Mouse (Mus musculus) stomach, embryonic 14.5 days (tissue): ENCODE measurements around the gene Otud3. TPM values are rescaled to one million over a fixed set of nuclear protein-coding genes. Genes with fewer than 3 reads are reported as not detected.

Experiments
- ATAC-seq: fragments of 200-750 bp; cut with Nextera tagmentation; 2 replicates; pipeline ENCODE4 v1.8.0; 2017; ENCODE audit warnings: low read depth, moderate TSS enrichment; ENCODE audit not compliant: insufficient number of reproducible peaks, insufficient read depth, low FRiP score
- H3K27ac ChIP-seq: fragments of 300-500 bp; sonication (generic); 2 replicates; pipeline ENCODE4 v1.5.1; 2014; ENCODE audit warnings: mild to moderate bottlenecking, low read length, moderate library complexity, mixed read lengths
- H3K27me3 ChIP-seq: fragments of 300-500 bp; sonication (generic); 2 replicates; pipeline ENCODE4 v1.6.1; 2014; ENCODE audit warnings: low read length, control low read depth, mixed read lengths; ENCODE audit not compliant: control insufficient read depth, insufficient read depth
- H3K36me3 ChIP-seq: fragments of 300-500 bp; sonication (generic); 2 replicates; pipeline ENCODE4 v1.6.1; 2014; ENCODE audit warnings: mild to moderate bottlenecking, control low read depth, low read length, moderate library complexity, mixed read lengths; ENCODE audit not compliant: control insufficient read depth, insufficient read depth
- H3K4me1 ChIP-seq: fragments of 300-500 bp; sonication (generic); 2 replicates; pipeline ENCODE4 v1.6.1; 2014; ENCODE audit warnings: low read length, control low read depth, mixed read lengths; ENCODE audit not compliant: control insufficient read depth, insufficient read depth
- H3K4me2 ChIP-seq: fragments of 300-500 bp; sonication (generic); replicated peaks from 2 replicates; pipeline ENCODE4 v1.6.1; 2014; ENCODE audit warnings: low read depth, low read length, control low read depth
- H3K4me3 ChIP-seq: fragments of 300-500 bp; sonication (generic); 2 replicates; pipeline ENCODE4 v1.5.1; 2014; ENCODE audit warnings: low read depth, low read length, control low read depth
- H3K9ac ChIP-seq: fragments of 300-500 bp; sonication (generic); replicated peaks from 2 replicates; pipeline ENCODE4 v1.6.1; 2014; ENCODE audit warnings: low read depth, mild to moderate bottlenecking, control low read depth, low read length, moderate library complexity, mixed read lengths
- H3K9me3 ChIP-seq: fragments of 300-500 bp; sonication (generic); 2 replicates; pipeline ENCODE4 v1.6.1; 2016; ENCODE audit warnings: low read depth, low read length, control low read depth; ENCODE audit not compliant: control insufficient read depth
- WGBS: fragments of 180-500 bp; shearing (Covaris S2); extraction: QIAGEN DNeasy Blood & Tissue Kit; methylation state at CpG from one replicate; pipeline ENCODE4 v1.1.7; 2014; 5-methylcytosine and 5-hydroxymethylcytosine counted together
- polyA plus RNA-seq: library from polyadenylated mRNA; unstranded; fragments of >200 nt; fragmentation: Nextera tagmentation; extraction: Ambion mirVana; gene quantifications from 2 replicates; pipeline ENCODE4 v1.2.1, GENCODE M21; 2014

Otud3 gene
- polyA plus RNA-seq, 1 experiment from 2014 or later, result 3.0 TPM

DNA sequence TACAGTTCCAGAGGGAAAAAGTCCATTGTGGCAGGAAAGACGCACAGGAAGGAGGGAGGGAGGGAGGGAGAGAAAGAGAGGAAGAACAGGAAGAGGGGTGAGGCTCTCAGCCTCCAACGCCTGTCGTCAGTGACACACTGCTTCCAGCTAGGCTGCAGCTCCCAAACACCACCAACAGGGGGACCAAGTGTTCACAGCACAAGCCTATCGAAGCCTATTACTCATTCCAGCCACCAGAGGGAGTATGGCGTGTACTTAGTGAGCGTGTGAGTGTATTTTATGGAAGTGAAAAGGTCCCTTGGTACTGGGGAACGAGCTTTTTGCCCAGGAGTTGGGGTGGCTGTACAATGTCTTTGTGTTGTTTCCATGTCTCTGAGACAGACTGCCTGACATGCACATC lies 57.3 kb downstream of the Otud3 start:
- WGBS, result 26% methylated on average over 7 of the region's 7 CpGs
- 0 out of 2 replicates have a peak, but pooled peaks have one; percentile 2 for ATAC-seq
- no peak overlapping the region for H3K9ac ChIP-seq

DNA sequence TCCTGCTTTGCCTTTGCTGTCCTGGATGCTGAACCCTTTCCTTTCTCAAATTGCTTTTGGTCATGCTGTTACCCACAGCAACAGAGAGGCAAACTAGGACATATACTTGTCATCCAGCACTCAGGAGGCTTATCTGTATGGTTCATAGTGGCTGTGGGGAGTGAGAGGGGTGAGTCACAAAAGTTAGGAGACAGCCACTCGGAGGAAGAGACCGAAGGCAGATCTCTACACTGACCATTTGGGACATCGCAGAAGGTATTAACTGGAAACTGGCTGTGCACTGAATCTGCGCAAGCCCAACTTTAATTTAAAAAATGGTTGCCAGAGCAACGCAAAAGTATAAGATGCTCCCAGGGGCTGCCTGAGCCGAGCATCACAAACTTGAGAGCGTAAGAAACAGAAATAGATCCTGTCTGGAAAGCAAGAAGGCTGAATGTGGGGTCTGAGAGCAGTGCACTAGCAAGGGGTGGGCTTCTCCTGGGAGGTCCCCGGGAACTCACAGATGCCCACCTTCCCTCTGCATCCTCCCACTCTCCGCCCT lies 58.6 kb downstream of the Otud3 start:
- WGBS, result 86% methylated on average over 9 of the region's 9 CpGs
- no peaks in the 10 kb centered on the region for H3K9me3 ChIP-seq
- no peak overlapping the region for H3K27ac ChIP-seq

More for the DNA sequence above, 57.3 kb downstream of the Otud3 start:
- no peak overlapping the region for H3K27ac ChIP-seq
- no peaks in the 10 kb centered on the region for H3K9me3 ChIP-seq
- H3K27me3 ChIP-seq, result no peaks in the 10 kb centered on the region
- H3K4me1 ChIP-seq, result no peaks in the 10 kb centered on the region
- no peak overlapping the region for H3K4me3 ChIP-seq
- H3K4me2 ChIP-seq, result no peak overlapping the region
- H3K36me3 ChIP-seq, result no peaks in the 10 kb centered on the region

DNA sequence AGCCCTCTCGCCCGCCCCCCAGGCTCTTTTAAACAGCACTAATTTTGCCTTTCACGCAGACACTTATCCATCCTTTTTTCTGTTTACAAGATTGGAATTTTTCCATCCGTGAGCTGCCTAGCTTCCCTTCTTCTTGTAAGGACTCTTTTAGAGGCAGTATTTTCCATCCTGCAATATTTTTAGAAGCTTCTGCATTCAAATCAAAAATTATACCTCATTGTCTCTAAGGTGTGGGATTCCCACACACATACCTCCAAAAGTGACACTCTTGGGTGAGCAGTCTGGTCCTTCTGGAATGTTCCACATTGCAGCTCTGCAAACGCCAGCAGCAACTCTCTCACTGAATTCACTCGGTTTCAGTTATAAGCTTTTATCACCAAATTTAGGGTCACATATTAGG lies 60.8 kb downstream of the Otud3 start:
- H3K36me3 ChIP-seq, result no peaks in the 10 kb centered on the region
- H3K27me3 ChIP-seq, result no peaks in the 10 kb centered on the region
- no peak overlapping the region for H3K4me3 ChIP-seq
- no peaks in the 10 kb centered on the region for H3K9me3 ChIP-seq
- H3K4me2 ChIP-seq, result no peak overlapping the region
- 59% methylated on average over 6 of the region's 6 CpGs for WGBS
- no peak overlapping the region for H3K27ac ChIP-seq
- H3K9ac ChIP-seq, result no peak overlapping the region
- no peaks in the 10 kb centered on the region for H3K4me1 ChIP-seq
- no peak for ATAC-seq

More for the DNA sequence above, 58.6 kb downstream of the Otud3 start:
- H3K27me3 ChIP-seq, result no peaks in the 10 kb centered on the region
- no peaks in the 10 kb centered on the region for H3K36me3 ChIP-seq
- no peak overlapping the region for H3K4me2 ChIP-seq
- no peak overlapping the region for H3K9ac ChIP-seq
- ATAC-seq, result no peak
- no peak overlapping the region for H3K4me3 ChIP-seq
- H3K4me1 ChIP-seq, result no peaks in the 10 kb centered on the region

DNA sequence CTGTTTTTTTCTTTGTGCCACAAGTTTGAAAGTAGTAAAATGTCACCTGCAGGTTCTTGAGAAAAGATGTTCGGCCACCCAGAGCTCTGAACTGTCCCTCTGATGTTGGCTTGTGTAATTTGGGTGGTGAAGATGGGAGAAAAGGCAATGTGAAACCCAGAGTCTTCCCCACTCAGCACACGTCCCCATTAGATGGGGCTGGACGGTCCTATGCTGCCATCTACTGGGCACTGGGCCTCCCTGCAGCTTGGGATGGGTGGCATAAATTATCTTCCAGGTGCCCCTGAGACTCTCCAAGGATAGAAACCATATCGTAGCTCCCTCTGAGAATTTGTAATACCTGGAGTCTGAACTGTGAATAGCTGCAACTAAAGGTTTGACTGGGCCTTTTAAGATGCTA lies 62.3 kb downstream of the Otud3 start:
- ATAC-seq, result no peak
- Histone ChIP-seq H3K27me3 (no peaks in the 10 kb centered on the region), H3K9ac (no peak overlapping the region), H3K9me3 (no peaks in the 10 kb centered on the region), H3K36me3 (no peaks in the 10 kb centered on the region), H3K4me1 (no peaks in the 10 kb centered on the region), H3K4me2 (no peak overlapping the region), H3K4me3 (no peak overlapping the region), H3K27ac (no peak overlapping the region)
- WGBS, result 3% methylated on average over 4 of the region's 4 CpGs

Other genes with a start within 250 kb of the Otud3 start
- gene Pla2g2c, start 189.2 kb downstream of the Otud3 start, polyA plus RNA-seq, result 0.14 TPM in 1 of 2 replicates, not detected in the other
- 0.97 and 1.3 TPM in 2 replicates for gene Ubxn10, start 176.8 kb downstream of the Otud3 start, polyA plus RNA-seq
- gene Pla2g2f, start 156.3 kb downstream of the Otud3 start, polyA plus RNA-seq, result 0.16 and 0.29 TPM in 2 replicates
- gene Pla2g2d, start 138.2 kb downstream of the Otud3 start, polyA plus RNA-seq, result 0.13 and 0.35 TPM in 2 replicates
- 0.17 and 0.32 TPM in 2 replicates for gene Pla2g5, start 50.5 kb downstream of the Otud3 start, polyA plus RNA-seq
- gene Gm13030, start 40.0 kb downstream of the Otud3 start, polyA plus RNA-seq, result not detected in 2 replicates
- not detected in 2 replicates for gene Pla2g2e, start 36.0 kb downstream of the Otud3 start, polyA plus RNA-seq
- gene Rnf186, start 53.2 kb upstream of the Otud3 start, polyA plus RNA-seq, result 14.2 and 14.8 TPM in 2 replicates
- gene Tmco4, start 58.9 kb upstream of the Otud3 start, polyA plus RNA-seq, result 6.6 and 6.8 TPM in 2 replicates
- not detected in 2 replicates for gene Htr6, start 161.6 kb upstream of the Otud3 start, polyA plus RNA-seq
- gene Nbl1, start 179.0 kb upstream of the Otud3 start, polyA plus RNA-seq, result 42.9 and 49.7 TPM in 2 replicates
- 477 and 482 TPM in 2 replicates for gene Minos1, start 217.2 kb upstream of the Otud3 start, polyA plus RNA-seq